Mouse (Mus musculus) myocyte (in vitro differentiated cells): ENCODE data around the gene Suox. TPM values are rescaled to one million over a fixed set of nuclear protein-coding genes. Genes with fewer than 3 reads are reported as not detected.
"Not testable (repeated sequence)": the region's sequence is repeated elsewhere in the genome, so short reads cannot be mapped to it uniquely, and the experiment has no call there.

Experiments used
- H3K27me3 ChIP-seq: one replicate; pipeline ENCODE4 v1.6.1; 2011; ENCODE audit not compliant: control insufficient read depth, insufficient read depth, insufficient read length
- H3K36me3 ChIP-seq: one replicate; pipeline ENCODE4 v1.6.1; 2011; ENCODE audit not compliant: control insufficient read depth, insufficient read depth
- H3K4me2 ChIP-seq: one replicate; pipeline ENCODE4 v1.6.1; 2011; ENCODE audit warnings: low read depth, control low read depth
- H3K4me3 ChIP-seq: one replicate; pipeline ENCODE4 v1.5.1; 2011; ENCODE audit warnings: mild to moderate bottlenecking, control low read depth, moderate library complexity
- H3K79me2 ChIP-seq: one replicate; pipeline ENCODE4 v1.6.1; 2011; ENCODE audit not compliant: control insufficient read depth, insufficient read depth
- H3ac ChIP-seq: one replicate; pipeline ENCODE4 v1.6.1; 2011; ENCODE audit not compliant: control insufficient read depth, insufficient read length
- CEBPB ChIP-seq: IDR thresholded peaks from 2 replicates; pipeline ENCODE4 v1.6.1; 2011; ENCODE audit warnings: mild to moderate bottlenecking, moderate library complexity; ENCODE audit not compliant: poor library complexity, insufficient read depth, severe bottlenecking
- E2F4 ChIP-seq: IDR thresholded peaks from one replicate; pipeline ENCODE4 v1.6.1; 2011; ENCODE audit warnings: mild to moderate bottlenecking, control low read depth, moderate library complexity; ENCODE audit not compliant: insufficient read depth
- MAX ChIP-seq: IDR thresholded peaks from one replicate; pipeline ENCODE4 v1.6.1; 2011; ENCODE audit warnings: low read depth, mild to moderate bottlenecking, control low read depth
- MYOD1 ChIP-seq, 3 experiments: IDR thresholded peaks; one replicate each; pipeline ENCODE4 v1.6.1; 2011; ENCODE audit warnings: control low read depth in 2 of 3, low read depth in 2 of 3, mild to moderate bottlenecking in 2 of 3, moderate library complexity in 1 of 3; ENCODE audit not compliant: insufficient read length in 2 of 3, control insufficient read depth in 1 of 3
- MYOG ChIP-seq, 3 experiments: IDR thresholded peaks; one replicate each; pipeline ENCODE4 v1.6.1; 2011; ENCODE audit warnings: control low read depth in 2 of 3, low read depth in 2 of 3, mild to moderate bottlenecking in 2 of 3; ENCODE audit not compliant: insufficient read length in 2 of 3, control insufficient read depth in 1 of 3, insufficient read depth in 1 of 3
- POLR2A ChIP-seq: IDR thresholded peaks from one replicate; pipeline ENCODE4 v1.6.1; 2011; ENCODE audit warnings: low read depth, mild to moderate bottlenecking, control low read depth, moderate library complexity; ENCODE audit not compliant: insufficient read length
- POLR2AphosphoS2 ChIP-seq: IDR thresholded peaks from one replicate; pipeline ENCODE4 v1.6.1; 2011; ENCODE audit warnings: low read depth, control low read depth; ENCODE audit not compliant: insufficient read length
- REST ChIP-seq: IDR thresholded peaks from one replicate; pipeline ENCODE4 v1.6.1; 2011; ENCODE audit warnings: mild to moderate bottlenecking, control low read depth, moderate library complexity; ENCODE audit not compliant: insufficient read depth, insufficient read length
- SRF ChIP-seq: IDR thresholded peaks from one replicate; pipeline ENCODE4 v1.6.1; 2011; ENCODE audit warnings: low read depth; ENCODE audit not compliant: control insufficient read depth, insufficient read length
- TCF12 ChIP-seq: IDR thresholded peaks from one replicate; pipeline ENCODE4 v1.6.1; 2011; ENCODE audit warnings: mild to moderate bottlenecking, control low read depth; ENCODE audit not compliant: poor library complexity, insufficient read depth, severe bottlenecking
- TCF3 ChIP-seq: IDR thresholded peaks from one replicate; pipeline ENCODE4 v1.6.1; 2011; ENCODE audit warnings: low read depth, control low read depth; ENCODE audit not compliant: insufficient read length
- USF1 ChIP-seq: IDR thresholded peaks from one replicate; pipeline ENCODE4 v1.6.1; 2011; ENCODE audit warnings: low read depth, mild to moderate bottlenecking, control low read depth, moderate library complexity
- polyA plus RNA-seq: library from polyadenylated mRNA; unstranded; fragments of >200 nt; fragmentation: generic; extraction: Trizol; gene quantifications from one replicate; pipeline ENCODE4 v1.2.1, GENCODE M21; 2012; ENCODE audit warnings: missing spikeins

Suox gene
- polyA plus RNA-seq, 1 experiment, result 23.3 TPM

DNA sequence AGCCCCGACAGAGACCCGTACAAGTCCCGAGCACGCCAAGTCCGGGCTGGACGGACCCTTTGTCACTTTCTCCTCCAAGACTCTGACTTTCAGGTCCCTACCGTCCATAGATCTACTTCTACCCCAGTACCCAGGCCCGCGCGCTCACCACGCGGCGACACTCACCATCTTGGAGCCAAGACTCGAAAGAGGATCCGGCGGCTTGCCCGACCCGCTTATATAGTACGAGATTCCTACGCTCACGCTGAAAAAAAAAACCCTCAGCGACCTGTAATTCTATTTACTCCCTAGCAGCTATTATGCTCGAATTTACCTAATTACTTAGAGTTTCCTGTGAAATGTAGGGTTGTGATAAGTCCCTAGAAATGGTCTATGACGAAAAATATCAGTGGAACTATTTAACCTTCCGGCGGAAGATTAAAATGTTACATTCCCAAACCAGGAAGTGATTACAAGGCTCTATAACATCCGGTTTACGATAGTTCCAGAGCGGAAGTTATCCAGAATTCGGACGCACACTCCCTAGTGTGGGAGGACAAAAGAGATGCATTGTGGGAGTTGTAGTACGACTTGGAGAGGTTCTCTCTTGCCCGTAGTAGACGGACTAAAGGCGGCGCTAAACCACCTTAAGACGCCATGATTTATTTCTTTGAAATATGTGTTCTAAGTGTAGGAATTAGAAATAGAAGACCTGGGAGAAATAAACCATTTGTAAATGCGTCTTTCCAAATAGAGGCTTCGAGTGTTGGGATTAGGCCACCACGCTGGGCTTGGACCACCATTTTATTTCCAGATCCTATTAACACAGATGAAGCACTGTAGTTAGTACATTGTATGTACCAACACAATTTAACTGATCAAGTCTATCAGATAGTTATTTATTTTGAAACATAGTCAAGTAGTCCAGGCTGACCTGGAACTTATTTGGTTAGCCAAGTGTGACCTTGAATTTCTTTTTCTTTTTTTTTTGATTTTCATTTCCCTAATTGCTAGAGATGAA is 47.3 kb downstream of the Suox start, which contains the start of gene Rps26:
Gene Rps26, minus strand, starts transcription at position 437 of the 1,000 bp plus-strand sequence.
- TF ChIP-seq SRF (no peak), TCF12 (no peak), E2F4 (peak; percentile 11), POLR2AphosphoS2 (peak; percentile 96), CEBPB (no peak), REST (peak; percentile 33), MAX (peak; percentile 28), POLR2A (peak; percentile 94), MYOG (IDR thresholded peaks at IDR 0.05; ENCODE audit: control insufficient read depth in 1 of 3, insufficient read depth in 1 of 3, insufficient read length in 2 of 3, low read depth in 2 of 3) (no peak)
- Histone ChIP-seq H3K79me2 (peaks cover 18% of the 10 kb centered on the region), H3K36me3 (peaks cover 14% of the 10 kb centered on the region), H3ac (peak within 1 kb of the TSS; percentile 88), H3K4me2 (peak within 1 kb of the TSS; percentile 91), H3K4me3 (peak within 1 kb of the TSS; percentile 91), H3K27me3 (peaks cover 2% of the 10 kb centered on the region)

DNA sequence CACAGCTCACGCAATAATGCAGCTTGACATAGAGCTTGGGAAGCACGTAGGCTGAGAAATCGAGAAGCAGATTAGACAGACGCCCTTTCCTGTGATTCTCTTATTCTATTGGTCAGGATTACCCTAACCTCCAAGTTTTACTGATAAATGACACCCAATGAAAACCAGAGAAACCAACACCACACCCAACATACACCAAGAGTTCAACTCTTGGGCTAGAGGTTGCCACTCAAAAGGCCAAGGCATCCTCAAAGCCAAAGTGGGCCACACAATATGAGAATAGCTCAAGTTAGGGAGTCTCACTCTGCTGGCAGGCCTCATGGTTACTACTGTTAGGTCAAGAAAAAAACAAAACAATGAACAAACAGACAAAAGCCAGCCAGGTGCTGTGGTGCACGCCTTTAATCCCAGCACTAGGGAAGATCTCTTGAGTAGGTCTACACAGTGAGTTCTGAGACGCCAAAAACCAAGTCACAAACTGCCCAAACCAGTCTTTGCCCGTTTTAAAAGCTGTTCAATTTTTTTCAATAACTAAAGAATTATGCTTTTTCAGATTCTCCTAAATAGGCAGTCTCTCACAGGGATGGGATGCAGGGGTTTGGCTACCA is 48.5 kb downstream of the Suox start:
- peaks cover 18% of the 10 kb centered on the region for H3K79me2 ChIP-seq
- H3K4me2 ChIP-seq, result peak overlapping the region; percentile 91
- TF ChIP-seq REST, result no peak
- no peak for TF ChIP-seq SRF
- TF ChIP-seq CEBPB, result no peak
- TF ChIP-seq MAX, result no peak
- TF ChIP-seq TCF3, result no peak
- TF ChIP-seq MYOD1 (IDR thresholded peaks at IDR 0.05; ENCODE audit: control insufficient read depth in 1 of 3, insufficient read length in 2 of 3, low read depth in 2 of 3), result no peak
- TF ChIP-seq USF1, result no peak
- no peak for TF ChIP-seq E2F4
- no peak for TF ChIP-seq POLR2AphosphoS2
- H3ac ChIP-seq, result peak overlapping the region; percentile 88
- H3K27me3 ChIP-seq, result no peaks in the 10 kb centered on the region
- H3K4me3 ChIP-seq, result peak overlapping the region; percentile 91
- peaks cover 14% of the 10 kb centered on the region for H3K36me3 ChIP-seq

DNA sequence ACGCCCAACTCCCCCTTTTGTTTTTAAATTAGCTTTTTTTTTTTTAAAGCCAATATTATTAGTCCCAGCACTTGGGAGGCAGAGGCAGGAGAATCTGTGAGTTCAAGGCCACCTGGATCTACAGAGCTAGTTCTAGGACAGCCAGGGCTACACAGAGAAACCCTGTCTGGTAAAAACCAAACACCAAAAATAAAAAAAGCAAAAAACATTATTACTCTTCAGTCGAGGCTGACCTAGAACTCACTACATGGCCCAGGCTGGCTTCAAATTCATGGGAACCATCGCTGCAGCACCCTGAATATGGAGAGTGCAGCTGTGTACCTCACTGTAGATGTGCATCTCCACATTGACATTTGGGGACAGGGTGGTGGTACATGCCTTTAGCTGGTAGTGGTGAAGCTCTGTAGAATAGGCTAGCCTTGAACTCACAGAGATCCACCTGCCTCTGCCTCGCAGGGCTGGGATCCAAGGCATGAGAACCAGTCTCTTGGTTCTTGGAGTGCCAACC is 50.7 kb downstream of the Suox start:
- not testable (repeated sequence) for H3K27me3 ChIP-seq, H3K4me3 ChIP-seq, H3ac ChIP-seq, H3K4me2 ChIP-seq
- Histone ChIP-seq H3K36me3 (peaks cover 14% of the 10 kb centered on the region), H3K79me2 (peaks cover 18% of the 10 kb centered on the region)
- TF ChIP-seq POLR2AphosphoS2 (peak; percentile 77), POLR2A (peak; percentile 27)

DNA sequence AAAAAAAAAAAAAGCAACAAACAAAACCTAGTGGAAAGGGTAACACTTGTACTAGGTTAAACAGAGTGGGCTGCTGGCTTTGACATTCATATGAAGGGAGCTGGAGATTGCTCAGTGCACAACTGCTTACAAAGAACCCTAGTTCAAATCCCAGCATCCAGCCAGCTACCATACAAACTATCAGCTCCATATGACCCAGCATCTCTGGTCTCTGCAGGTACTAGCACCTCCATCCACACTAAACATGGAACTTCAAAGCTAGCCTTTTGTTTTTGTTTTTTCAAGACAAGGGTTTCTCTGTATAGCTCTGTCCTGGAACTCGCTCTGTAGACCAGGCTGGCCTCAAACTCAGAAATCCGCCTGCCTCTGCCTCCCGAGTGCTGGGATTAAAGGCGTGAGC is 51.2 kb downstream of the Suox start:
- peaks cover 18% of the 10 kb centered on the region for H3K79me2 ChIP-seq
- H3ac ChIP-seq, result no peak overlapping the region
- H3K36me3 ChIP-seq, result peaks cover 14% of the 10 kb centered on the region
- no peak for TF ChIP-seq MYOD1 (IDR thresholded peaks at IDR 0.05; ENCODE audit: control insufficient read depth in 1 of 3, insufficient read length in 2 of 3, low read depth in 2 of 3)
- peak; percentile 48 for TF ChIP-seq POLR2AphosphoS2
- no peak overlapping the region for H3K4me2 ChIP-seq
- no peak overlapping the region for H3K4me3 ChIP-seq
- no peaks in the 10 kb centered on the region for H3K27me3 ChIP-seq

DNA sequence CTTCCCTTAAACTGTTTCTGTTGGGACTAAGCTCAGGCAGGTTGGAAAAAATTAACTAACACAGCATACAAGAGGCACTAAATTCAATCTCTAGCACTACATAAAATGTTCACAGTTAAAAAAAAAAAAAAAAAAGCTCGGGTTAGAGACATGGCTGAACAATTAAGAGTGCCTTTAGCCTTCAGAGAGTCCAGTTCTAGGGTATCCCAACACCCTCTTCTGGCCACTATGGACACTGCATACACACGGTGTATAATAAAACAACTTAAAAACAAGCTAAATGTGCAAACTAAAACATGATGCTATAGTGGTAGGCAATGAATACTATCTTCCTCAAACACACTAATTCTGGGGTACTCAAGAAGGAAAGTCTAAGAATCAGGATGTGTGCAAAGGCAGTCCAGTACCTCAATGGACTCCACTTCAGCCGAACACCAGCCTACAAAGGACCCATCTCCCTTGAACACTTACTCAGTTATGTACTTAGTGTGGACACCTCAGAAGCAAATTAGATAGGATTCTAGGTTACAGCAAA is 51.8 kb downstream of the Suox start:
- Histone ChIP-seq H3ac (no peak overlapping the region), H3K27me3 (no peaks in the 10 kb centered on the region), H3K79me2 (peaks cover 18% of the 10 kb centered on the region), H3K4me2 (no peak overlapping the region), H3K36me3 (peaks cover 14% of the 10 kb centered on the region), H3K4me3 (no peak overlapping the region)
- TF ChIP-seq E2F4, result no peak
- TF ChIP-seq CEBPB, result no peak
- TF ChIP-seq TCF3, result no peak
- no peak for TF ChIP-seq MAX
- no peak for TF ChIP-seq MYOD1 (IDR thresholded peaks at IDR 0.05; ENCODE audit: control insufficient read depth in 1 of 3, insufficient read length in 2 of 3, low read depth in 2 of 3)
- TF ChIP-seq REST, result no peak
- TF ChIP-seq TCF12, result no peak
- no peak for TF ChIP-seq SRF
- no peak for TF ChIP-seq MYOG (IDR thresholded peaks at IDR 0.05; ENCODE audit: control insufficient read depth in 1 of 3, insufficient read depth in 1 of 3, insufficient read length in 2 of 3, low read depth in 2 of 3)
- TF ChIP-seq POLR2A, result no peak
- TF ChIP-seq POLR2AphosphoS2, result no peak
- TF ChIP-seq USF1, result no peak
